Mouse (Mus musculus): ENCODE data around the gene Sos1. TPM values are rescaled to one million over a fixed set of nuclear protein-coding genes. Genes with fewer than 3 reads are reported as not detected.
"Not testable (repeated sequence)": the region's sequence is repeated elsewhere in the genome, so short reads cannot be mapped to it uniquely, and the experiment has no call there.

Sos1 gene
- polyA plus RNA-seq, 1 experiment from 2014 or later: 7.9 TPM

- H3K27ac ChIP-seq (ENCODE audit: low read depth, low read length): no peak overlapping the region
- WGBS: 87% methylated on average over 5 of the region's 5 CpGs
- H3K9ac ChIP-seq (ENCODE audit: low read length): no peak overlapping the region
- no peak overlapping the region for H3K4me2 ChIP-seq (ENCODE audit: low read length)
- no peaks in the 10 kb centered on the region for H3K36me3 ChIP-seq (ENCODE audit: control insufficient read depth, insufficient read depth, low read length)
- H3K4me3 ChIP-seq (ENCODE audit: low read depth, low read length): no peak overlapping the region
- peaks cover 6% of the 10 kb centered on the region; the same call in 1 of the 2 replicates for H3K4me1 ChIP-seq (ENCODE audit: control insufficient read depth, insufficient read depth, low read length)
- DNase-seq (ENCODE audit: low spot score) (no peak), ATAC-seq (no peak)
- H3K27me3 ChIP-seq (replicated peaks; ENCODE audit: control insufficient read depth, insufficient read depth, low read length): no peaks in the 10 kb centered on the region
- H3K9me3 ChIP-seq (replicated peaks; ENCODE audit: control insufficient read depth, low read length): no peaks in the 10 kb centered on the region
These were observed 4.9 kb upstream of the Sos1 start for GRCm38 (mm10) chr17:80485160-80485559.

GRCm38 (mm10) chr17:80480855-80481224 is 587 bp upstream of the Sos1 start:
- Histone ChIP-seq H3K4me3 (ENCODE audit: low read depth, low read length) (peak overlapping the region; percentile 94), H3K9ac (ENCODE audit: low read length) (peak overlapping the region; percentile 98), H3K9me3 (replicated peaks; ENCODE audit: control insufficient read depth, low read length) (no peaks in the 10 kb centered on the region), H3K4me1 (ENCODE audit: control insufficient read depth, insufficient read depth, low read length) (peaks cover 18% of the 10 kb centered on the region), H3K27me3 (replicated peaks; ENCODE audit: control insufficient read depth, insufficient read depth, low read length) (no peaks in the 10 kb centered on the region), H3K36me3 (ENCODE audit: control insufficient read depth, insufficient read depth, low read length) (peaks cover 5% of the 10 kb centered on the region; the same call in 1 of the 2 replicates), H3K27ac (ENCODE audit: low read depth, low read length) (peak overlapping the region; percentile 97), H3K4me2 (ENCODE audit: low read length) (peak overlapping the region; percentile 77)
- no peak for ATAC-seq
- WGBS: 27% methylated on average over 7 of the region's 7 CpGs
- no peak for DNase-seq (ENCODE audit: low spot score)

GRCm38 (mm10) chr17:80479295-80480030 is 790 bp downstream of the Sos1 start:
- no peaks in the 10 kb centered on the region for H3K27me3 ChIP-seq (replicated peaks; ENCODE audit: control insufficient read depth, insufficient read depth, low read length)
- H3K9ac ChIP-seq (ENCODE audit: low read length): peak overlapping the region; percentile 98
- H3K4me3 ChIP-seq (ENCODE audit: low read depth, low read length): peak overlapping the region; percentile 94
- peak overlapping the region; percentile 97 for H3K27ac ChIP-seq (ENCODE audit: low read depth, low read length)
- H3K9me3 ChIP-seq (replicated peaks; ENCODE audit: control insufficient read depth, low read length): no peaks in the 10 kb centered on the region
- peak overlapping the region; percentile 77 for H3K4me2 ChIP-seq (ENCODE audit: low read length)
- peak; percentile 56 for DNase-seq (ENCODE audit: low spot score)
- under 1% methylated on average over 48 of the region's 71 CpGs for WGBS
- peaks cover 18% of the 10 kb centered on the region for H3K4me1 ChIP-seq (ENCODE audit: control insufficient read depth, insufficient read depth, low read length)
- peak; percentile 56 for ATAC-seq
- peaks cover 5% of the 10 kb centered on the region; the same call in 1 of the 2 replicates for H3K36me3 ChIP-seq (ENCODE audit: control insufficient read depth, insufficient read depth, low read length)

GRCm38 (mm10) chr17:80477679-80478078 is 2.6 kb downstream of the Sos1 start:
- no peak overlapping the region for H3K27ac ChIP-seq (ENCODE audit: low read depth, low read length)
- H3K9ac ChIP-seq (ENCODE audit: low read length): no peak overlapping the region
- peaks cover 18% of the 10 kb centered on the region for H3K4me1 ChIP-seq (ENCODE audit: control insufficient read depth, insufficient read depth, low read length)
- H3K27me3 ChIP-seq (replicated peaks; ENCODE audit: control insufficient read depth, insufficient read depth, low read length): no peaks in the 10 kb centered on the region
- ATAC-seq (no peak), DNase-seq (ENCODE audit: low spot score) (no peak)
- peaks cover 8% of the 10 kb centered on the region; the same call in 1 of the 2 replicates for H3K36me3 ChIP-seq (ENCODE audit: control insufficient read depth, insufficient read depth, low read length)
- no peak overlapping the region for H3K4me3 ChIP-seq (ENCODE audit: low read depth, low read length)
- WGBS: 95% methylated on average over 2 of the region's 2 CpGs
- no peaks in the 10 kb centered on the region for H3K9me3 ChIP-seq (replicated peaks; ENCODE audit: control insufficient read depth, low read length)
- H3K4me2 ChIP-seq (ENCODE audit: low read length): no peak overlapping the region

GRCm38 (mm10) chr17:80476496-80476895 is 3.8 kb downstream of the Sos1 start:
- Histone ChIP-seq H3K9me3 (replicated peaks; ENCODE audit: control insufficient read depth, low read length) (no peaks in the 10 kb centered on the region), H3K4me2 (ENCODE audit: low read length) (no peak overlapping the region), H3K4me3 (ENCODE audit: low read depth, low read length) (no peak overlapping the region), H3K9ac (ENCODE audit: low read length) (no peak overlapping the region), H3K27me3 (replicated peaks; ENCODE audit: control insufficient read depth, insufficient read depth, low read length) (no peaks in the 10 kb centered on the region), H3K36me3 (ENCODE audit: control insufficient read depth, insufficient read depth, low read length) (peaks cover 8% of the 10 kb centered on the region; the same call in 1 of the 2 replicates), H3K4me1 (ENCODE audit: control insufficient read depth, insufficient read depth, low read length) (peaks cover 19% of the 10 kb centered on the region), H3K27ac (ENCODE audit: low read depth, low read length) (no peak overlapping the region)
- 95% methylated on average over 4 of the region's 4 CpGs for WGBS
- DNase-seq (ENCODE audit: low spot score) (no peak), ATAC-seq (no peak)

GRCm38 (mm10) chr17:80471056-80471802 is 9.0 kb downstream of the Sos1 start:
- Histone ChIP-seq H3K9me3 (replicated peaks; ENCODE audit: control insufficient read depth, low read length) (no peaks in the 10 kb centered on the region), H3K4me1 (ENCODE audit: control insufficient read depth, insufficient read depth, low read length) (peaks cover 7% of the 10 kb centered on the region), H3K27ac (ENCODE audit: low read depth, low read length) (no peak overlapping the region; the same call in 1 of the 2 replicates), H3K9ac (ENCODE audit: low read length) (no peak overlapping the region; the same call in 1 of the 2 replicates), H3K36me3 (ENCODE audit: control insufficient read depth, insufficient read depth, low read length) (0 out of 2 replicates have a peak, but pooled peaks cover 3% of the 10 kb centered on the region), H3K4me2 (ENCODE audit: low read length) (no peak overlapping the region), H3K4me3 (ENCODE audit: low read depth, low read length) (no peak overlapping the region), H3K27me3 (replicated peaks; ENCODE audit: control insufficient read depth, insufficient read depth, low read length) (no peaks in the 10 kb centered on the region)
- WGBS: 32% methylated on average over 8 of the region's 8 CpGs
- DNase-seq (ENCODE audit: low spot score): peak; percentile 37
- peak; percentile 60; the same call in 1 of the 2 replicates for ATAC-seq

- not testable (repeated sequence) for ATAC-seq; H3K9ac ChIP-seq (ENCODE audit: low read length); H3K27ac ChIP-seq (ENCODE audit: low read depth, low read length); H3K9me3 ChIP-seq (replicated peaks; ENCODE audit: control insufficient read depth, low read length); DNase-seq (ENCODE audit: low spot score); H3K27me3 ChIP-seq (replicated peaks; ENCODE audit: control insufficient read depth, insufficient read depth, low read length); H3K4me2 ChIP-seq (ENCODE audit: low read length); H3K4me3 ChIP-seq (ENCODE audit: low read depth, low read length); H3K4me1 ChIP-seq (ENCODE audit: control insufficient read depth, insufficient read depth, low read length); H3K36me3 ChIP-seq (ENCODE audit: control insufficient read depth, insufficient read depth, low read length)
- WGBS: 40% methylated on average over 3 of the region's 3 CpGs
These were observed 11.8 kb downstream of the Sos1 start for GRCm38 (mm10) chr17:80468417-80468894.

GRCm38 (mm10) chr17:80460258-80460657 is 20.0 kb downstream of the Sos1 start:
- DNase-seq (ENCODE audit: low spot score) (no peak), ATAC-seq (peak; percentile 44; the same call in 1 of the 2 replicates)
- no peak overlapping the region for H3K4me2 ChIP-seq (ENCODE audit: low read length)
- WGBS: 45% methylated on average over 5 of the region's 5 CpGs
- H3K27me3 ChIP-seq (replicated peaks; ENCODE audit: control insufficient read depth, insufficient read depth, low read length): no peaks in the 10 kb centered on the region
- H3K9me3 ChIP-seq (replicated peaks; ENCODE audit: control insufficient read depth, low read length): no peaks in the 10 kb centered on the region
- H3K27ac ChIP-seq (ENCODE audit: low read depth, low read length): no peak overlapping the region
- H3K36me3 ChIP-seq (ENCODE audit: control insufficient read depth, insufficient read depth, low read length): peaks cover 9% of the 10 kb centered on the region; the same call in 1 of the 2 replicates
- H3K4me3 ChIP-seq (ENCODE audit: low read depth, low read length): no peak overlapping the region
- peaks cover 4% of the 10 kb centered on the region; the same call in 1 of the 2 replicates for H3K4me1 ChIP-seq (ENCODE audit: control insufficient read depth, insufficient read depth, low read length)
- H3K9ac ChIP-seq (ENCODE audit: low read length): no peak overlapping the region
